Mouse (Mus musculus): Measurements from ENCODE around the gene Zbtb32.
A peak's percentile ranks its signal among the peaks of the same experiment; 100 is the strongest.

Zbtb32 gene

GRCm38 (mm10) chr7:30566033-30566432 is 32.7 kb downstream of the Zbtb32 start:
- no peak for DNase-seq (ENCODE audit: low spot score in 2 of 2)

GRCm38 (mm10) chr7:30564970-30565571 is 33.6 kb downstream of the Zbtb32 start, which contains the start of gene Igflr1:
Gene Igflr1, plus strand, starts transcription at chr7:30565427.
- DNase-seq (ENCODE audit: low spot score in 2 of 2) = no peak

- DNase-seq (ENCODE audit: low spot score in 2 of 2) = no peak
Measured at GRCm38 (mm10) chr7:30563906-30564280, 34.8 kb downstream of the Zbtb32 start.

GRCm38 (mm10) chr7:30563117-30563905 is 35.4 kb downstream of the Zbtb32 start, which contains the start of the genes U2af1l4, Gm49396 and Psenen:
Gene U2af1l4, plus strand, starts transcription at chr7:30563301.
Gene Gm49396, plus strand, starts transcription at chr7:30563344.
Gene Psenen, minus strand, starts transcription at chr7:30563627.
- peak; percentile 93 to 96 for DNase-seq (ENCODE audit: low spot score in 2 of 2)

GRCm38 (mm10) chr7:30562526-30563116 is 36.1 kb downstream of the Zbtb32 start:
- DNase-seq (ENCODE audit: low spot score in 2 of 2) = no peak

GRCm38 (mm10) chr7:30560296-30560695 is 38.4 kb downstream of the Zbtb32 start:
- DNase-seq (ENCODE audit: low spot score in 2 of 2) = no peak

GRCm38 (mm10) chr7:30559443-30559954 is 39.2 kb downstream of the Zbtb32 start, which contains the start of gene Lin37:
Gene Lin37, minus strand, starts transcription at chr7:30559838.
- peak; percentile 97 to 99 for DNase-seq (ENCODE audit: low spot score in 2 of 2)

GRCm38 (mm10) chr7:30558656-30559442 is 39.9 kb downstream of the Zbtb32 start:
- no peak for DNase-seq (ENCODE audit: low spot score in 2 of 2)

- DNase-seq (ENCODE audit: low spot score in 2 of 2) = no peak
Measured at GRCm38 (mm10) chr7:30557901-30558514, 40.7 kb downstream of the Zbtb32 start.

- no peak for DNase-seq (ENCODE audit: low spot score in 2 of 2)
Measured at GRCm38 (mm10) chr7:30556894-30557536, 41.7 kb downstream of the Zbtb32 start.

GRCm38 (mm10) chr7:30553810-30554584 is 44.7 kb downstream of the Zbtb32 start:
- no peak for DNase-seq (ENCODE audit: low spot score in 2 of 2)

GRCm38 (mm10) chr7:30553021-30553589 is 45.6 kb downstream of the Zbtb32 start:
- DNase-seq (ENCODE audit: low spot score in 2 of 2) = no peak

- peak; percentile 94 to 98 for DNase-seq (ENCODE audit: low spot score in 2 of 2)
Measured at GRCm38 (mm10) chr7:30552102-30553020, 46.3 kb downstream of the Zbtb32 start, which contains the start of the genes Hspb6 and Proser3. Gene Hspb6, plus strand, starts transcription at chr7:30552178. Gene Proser3, minus strand, starts transcription at chr7:30552299.

GRCm38 (mm10) chr7:30551445-30552101 is 47.1 kb downstream of the Zbtb32 start:
- DNase-seq (ENCODE audit: low spot score in 2 of 2) = no peak

- no peak for DNase-seq (ENCODE audit: low spot score in 2 of 2)
Measured at GRCm38 (mm10) chr7:30550603-30551002, 48.1 kb downstream of the Zbtb32 start.

GRCm38 (mm10) chr7:30549880-30550279 is 48.8 kb downstream of the Zbtb32 start:
- no peak for DNase-seq (ENCODE audit: low spot score in 2 of 2)

- DNase-seq (ENCODE audit: low spot score in 2 of 2) = no peak
Measured at GRCm38 (mm10) chr7:30544327-30544726, 54.4 kb downstream of the Zbtb32 start.

GRCm38 (mm10) chr7:30540572-30540971 is 58.1 kb downstream of the Zbtb32 start:
- no peak for DNase-seq (ENCODE audit: low spot score in 2 of 2)

Data from frontal cortex, postnatal 36 days (tissue).